Mouse (Mus musculus): ENCODE data around the gene BC030867.
"Not testable (repeated sequence)": the region's sequence is repeated elsewhere in the genome, so short reads cannot be mapped to it uniquely, and the experiment has no call there.

BC030867 gene

DNA sequence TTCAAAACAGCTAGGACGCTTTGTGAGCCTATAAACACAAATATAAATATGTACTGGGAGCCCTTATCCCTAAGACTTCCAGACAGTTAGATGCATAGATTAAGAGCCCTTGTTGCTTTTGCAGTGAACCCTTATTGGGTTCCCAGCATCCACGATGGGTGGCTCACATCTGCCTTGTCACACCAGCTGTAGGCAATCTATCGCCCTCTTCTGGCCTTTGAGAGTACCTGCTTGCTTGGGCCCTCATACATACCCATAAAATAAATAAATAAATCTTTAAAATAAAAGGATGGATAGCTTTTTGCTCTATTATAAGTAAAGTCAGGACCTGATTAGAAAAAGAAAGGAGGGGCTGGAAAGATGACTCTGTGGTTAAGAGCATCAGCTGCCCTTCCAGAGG is 9.8 kb downstream of the BC030867 start:
- no peak for DNase-seq

DNA sequence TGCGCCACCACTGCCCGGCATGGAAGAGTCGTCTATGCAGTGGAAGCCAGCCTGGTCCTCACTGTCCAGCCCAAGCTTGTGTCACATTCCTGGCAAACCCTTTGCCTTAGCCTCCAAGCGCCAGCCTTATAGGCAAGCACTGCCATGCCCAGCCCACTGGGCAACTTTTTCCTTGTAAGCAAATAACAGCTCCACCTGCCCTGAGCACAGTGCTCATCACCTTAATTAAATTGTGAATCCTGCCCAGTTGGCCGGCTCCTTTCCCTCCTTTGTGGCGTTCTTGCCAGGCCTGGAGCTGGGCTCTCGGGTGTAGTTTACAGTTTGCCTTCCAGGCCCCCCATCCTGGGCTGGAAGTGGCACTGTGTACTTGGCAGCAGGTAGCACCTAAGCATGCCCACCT is 14.5 kb downstream of the BC030867 start:
- DNase-seq: no peak

DNA sequence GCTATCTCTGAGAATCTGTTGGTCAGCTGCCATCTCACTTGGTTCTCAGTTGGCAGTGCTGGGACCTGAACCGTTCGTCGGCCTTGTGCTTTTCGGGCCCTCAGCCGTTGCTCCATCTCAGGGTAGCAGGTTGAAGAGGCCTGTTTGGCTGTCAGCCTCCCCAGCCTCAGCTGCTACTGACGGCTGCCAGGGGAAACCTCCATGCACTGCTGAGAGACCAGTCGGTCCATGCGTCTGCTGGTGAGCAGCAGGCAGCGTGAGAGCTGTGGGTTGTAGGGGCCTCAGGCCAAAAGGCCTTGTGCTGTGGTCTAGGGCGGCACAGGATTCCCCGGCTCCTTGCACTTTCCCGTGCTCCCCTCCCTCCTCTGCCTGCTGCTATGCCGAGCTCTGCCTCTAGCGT is 17.1 kb downstream of the BC030867 start:
- DNase-seq: no peak

DNA sequence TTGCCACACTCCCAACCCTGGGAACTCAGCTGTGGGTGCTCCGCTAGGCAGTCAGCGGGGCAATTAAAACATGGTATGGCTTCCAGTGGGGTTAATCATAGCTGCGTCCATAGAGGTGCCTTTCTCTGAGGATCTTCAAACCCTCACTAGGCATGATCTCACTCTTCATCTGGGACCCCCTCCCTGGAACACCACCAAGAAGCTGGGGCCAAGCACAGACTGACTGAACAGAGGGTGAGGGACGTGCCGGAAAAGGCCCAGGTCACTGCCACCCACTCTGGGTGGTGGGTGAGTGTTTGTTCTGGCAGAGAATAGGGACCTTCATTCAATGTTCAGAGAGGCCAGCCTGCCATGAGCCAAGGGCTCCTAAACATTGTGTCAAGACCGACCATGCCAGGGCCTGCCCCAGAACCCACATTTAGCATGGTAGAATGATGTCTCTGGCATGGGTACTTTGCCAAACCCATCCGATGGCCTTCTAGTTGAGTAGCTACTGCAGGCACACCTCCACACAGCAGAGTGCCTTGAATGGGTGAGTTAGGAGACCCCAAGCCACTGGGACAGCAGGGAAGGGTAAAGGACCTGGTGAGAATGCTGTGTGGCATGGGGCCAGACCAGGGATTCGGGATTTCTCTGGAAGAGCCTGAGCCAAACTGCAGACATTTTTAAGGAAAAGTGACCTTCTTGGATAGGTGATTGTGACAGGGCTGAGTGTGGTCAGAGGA is 18.1 kb downstream of the BC030867 start:
- DNase-seq: no peak

GRCm38 (mm10) chr11:102267480-102267879 is 18.8 kb downstream of the BC030867 start:
- peak; percentile 45 to 51 for DNase-seq

DNA sequence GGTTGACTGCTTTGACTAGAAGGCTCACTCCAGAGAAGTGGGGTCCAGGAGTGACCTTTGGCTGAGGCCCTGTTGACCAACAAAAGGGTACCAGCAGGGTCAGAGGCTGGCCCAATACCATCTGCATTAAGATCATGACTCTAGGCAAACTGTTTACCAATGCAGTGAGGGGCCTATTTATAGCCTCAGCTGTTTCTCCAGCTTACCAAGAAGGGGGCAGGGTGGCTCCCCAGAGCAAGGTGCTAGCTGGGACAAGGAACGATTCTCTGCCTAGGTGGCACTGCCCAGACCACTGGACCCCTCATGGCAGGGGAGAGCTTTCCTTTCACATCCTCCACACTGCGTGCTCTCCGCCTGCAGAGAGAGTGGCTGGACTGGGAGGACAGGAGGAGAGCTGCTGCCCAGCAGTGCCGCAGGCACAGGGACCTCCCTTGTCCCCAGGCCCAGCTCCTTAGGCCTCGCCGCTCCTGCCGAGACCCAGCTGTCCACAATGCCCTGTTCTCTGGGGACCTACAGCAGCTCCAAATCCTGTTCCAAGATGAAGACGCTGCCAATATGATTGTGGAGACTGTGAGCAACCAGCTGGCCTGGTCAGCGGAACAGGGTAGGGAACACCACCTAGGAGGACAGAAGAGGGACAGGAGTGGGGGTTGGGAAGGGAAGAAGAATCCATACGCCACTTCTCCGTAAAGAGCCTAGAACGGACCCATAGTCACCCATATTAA is 20.0 kb downstream of the BC030867 start, which contains the start of gene Asb16:
TSS of gene Asb16 (plus strand) at position 224 of the 725 bp plus-strand sequence.
- DNase-seq: no peak

- DNase-seq: no peak
Measured at GRCm38 (mm10) chr11:102276411-102276915, 27.8 kb downstream of the BC030867 start.

DNA sequence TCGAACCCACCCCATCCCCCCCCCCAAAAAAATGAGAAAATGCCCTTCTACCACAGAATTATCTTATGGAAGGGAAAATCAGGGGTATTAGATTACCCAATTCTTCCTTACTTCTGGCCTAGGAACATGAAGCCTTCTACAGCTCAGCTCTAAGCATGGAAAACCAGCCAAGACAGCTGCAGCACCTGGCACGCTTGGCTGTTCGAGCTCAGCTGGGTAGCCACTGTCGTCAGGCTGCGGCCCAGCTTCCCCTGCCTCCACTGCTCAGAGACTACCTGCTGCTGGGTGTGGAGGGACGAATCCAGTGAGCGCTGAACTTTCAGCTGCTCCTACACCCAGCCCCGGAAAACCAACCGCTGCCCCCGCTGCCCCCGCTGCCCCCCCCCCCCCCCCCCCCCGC is 29.1 kb downstream of the BC030867 start:
- DNase-seq: no peak

- DNase-seq: no peak
Measured at GRCm38 (mm10) chr11:102279595-102279994, 30.9 kb downstream of the BC030867 start.

- not testable (repeated sequence) for DNase-seq
Measured at GRCm38 (mm10) chr11:102280267-102280666, 31.6 kb downstream of the BC030867 start.

DNA sequence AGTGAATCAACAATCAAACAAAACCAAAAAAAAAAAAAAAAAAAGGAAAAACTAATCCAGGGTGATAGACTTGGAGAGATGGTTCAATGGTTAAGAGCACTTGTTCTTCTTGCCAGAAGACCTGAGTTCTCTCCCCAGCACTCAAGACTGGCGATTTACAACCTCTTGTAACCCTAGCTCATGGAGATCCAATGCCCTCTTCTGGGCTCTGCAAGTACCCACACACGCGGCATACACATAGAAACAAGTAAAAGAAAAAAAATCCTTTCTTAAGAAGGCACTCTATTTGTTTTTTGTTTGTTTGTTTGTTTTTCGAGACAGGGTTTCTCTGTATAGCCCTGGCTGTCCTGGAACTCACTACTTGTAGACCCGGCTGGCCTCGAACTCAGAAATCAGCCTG is 35.2 kb downstream of the BC030867 start:
- no peak for DNase-seq

DNA sequence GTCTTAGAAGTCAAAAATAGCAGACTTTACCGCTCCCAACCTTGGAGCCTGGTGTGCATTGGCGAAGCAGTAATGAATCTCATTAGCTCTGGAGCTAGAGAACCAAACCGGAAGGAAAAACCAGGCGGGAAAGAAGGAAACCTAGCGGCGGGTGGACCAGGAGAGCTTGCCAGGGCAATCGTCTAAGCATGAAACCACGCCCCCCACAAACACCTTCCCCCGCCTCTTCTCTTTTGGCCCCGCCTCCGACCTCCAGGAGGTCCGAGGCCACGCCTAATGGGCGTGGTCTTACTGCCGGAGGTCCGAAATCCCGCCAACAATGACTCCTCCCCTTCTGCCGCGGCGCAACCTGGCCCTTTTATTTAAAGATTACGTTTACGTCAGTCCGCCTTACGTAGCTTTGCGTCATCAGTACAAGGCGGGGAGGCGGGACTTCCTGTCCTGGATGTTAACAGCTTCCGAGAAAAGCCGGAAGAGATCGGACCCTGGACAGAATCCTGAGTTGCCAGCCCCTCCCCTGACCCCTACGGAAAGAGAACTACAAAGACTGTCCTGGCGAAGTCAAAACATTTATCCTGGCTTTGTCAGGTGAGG is 35.9 kb downstream of the BC030867 start, which contains the start of gene Tmub2:
TSS of gene Tmub2 (plus strand) at position 431 of the 594 bp plus-strand sequence.
- peak; percentile 96 to 97 for DNase-seq

GRCm38 (mm10) chr11:102285095-102285834 is 36.6 kb downstream of the BC030867 start:
- no peak for DNase-seq

DNA sequence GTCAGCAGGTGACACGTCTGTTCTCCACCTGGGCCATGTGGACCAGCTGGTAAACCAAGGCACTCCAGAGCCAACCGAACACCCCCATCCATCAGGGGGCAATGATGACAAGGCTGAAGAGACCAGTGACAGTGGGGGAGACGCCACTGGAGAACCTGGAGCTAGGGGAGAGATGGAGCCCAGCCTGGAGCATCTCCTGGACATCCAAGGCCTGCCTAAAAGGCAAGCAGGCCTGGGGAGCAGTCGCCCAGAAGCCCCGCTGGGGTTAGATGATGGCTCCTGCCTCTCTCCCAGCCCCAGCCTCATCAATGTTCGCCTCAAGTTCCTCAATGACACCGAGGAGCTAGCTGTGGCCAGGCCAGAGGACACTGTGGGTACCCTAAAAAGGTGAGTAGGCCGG is 38.8 kb downstream of the BC030867 start:
- DNase-seq: no peak

DNA sequence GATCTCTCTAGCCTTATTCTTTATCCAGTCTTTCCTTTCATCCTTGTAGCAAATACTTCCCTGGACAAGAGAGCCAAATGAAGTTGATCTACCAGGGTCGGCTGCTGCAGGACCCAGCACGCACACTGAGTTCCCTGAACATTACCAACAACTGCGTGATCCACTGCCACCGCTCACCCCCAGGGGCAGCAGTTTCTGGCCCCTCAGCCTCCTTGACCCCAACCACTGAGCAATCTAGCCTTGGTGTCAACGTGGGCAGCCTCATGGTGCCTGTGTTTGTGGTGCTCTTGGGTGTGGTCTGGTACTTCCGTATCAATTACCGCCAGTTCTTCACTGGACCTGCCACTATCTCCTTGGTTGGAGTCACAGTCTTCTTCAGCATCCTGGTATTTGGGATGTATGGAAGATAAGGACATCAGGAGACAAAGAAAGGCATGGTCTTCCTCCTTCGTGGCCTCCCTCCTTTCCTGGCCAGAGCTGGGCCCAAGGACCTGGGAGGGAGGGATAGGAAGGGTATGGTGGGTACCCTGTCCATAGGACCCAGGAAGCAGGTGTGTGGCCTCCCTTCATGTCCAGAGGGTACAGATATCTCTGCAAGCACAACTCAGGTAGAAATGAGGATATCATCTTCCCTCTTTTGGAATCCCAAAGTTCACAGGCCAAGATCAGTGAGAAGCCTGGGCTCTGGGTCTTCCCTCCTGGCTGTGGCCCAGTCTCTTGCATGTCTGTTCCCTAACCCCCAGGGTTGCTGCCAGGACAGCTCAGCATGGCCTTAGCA is 39.5 kb downstream of the BC030867 start:
- DNase-seq: no peak

GRCm38 (mm10) chr11:102288913-102289312 is 40.2 kb downstream of the BC030867 start:
- DNase-seq: no peak

GRCm38 (mm10) chr11:102289511-102290100 is 40.9 kb downstream of the BC030867 start:
- no peak for DNase-seq

GRCm38 (mm10) chr11:102290141-102290540 is 41.5 kb downstream of the BC030867 start:
- DNase-seq: no peak

DNA sequence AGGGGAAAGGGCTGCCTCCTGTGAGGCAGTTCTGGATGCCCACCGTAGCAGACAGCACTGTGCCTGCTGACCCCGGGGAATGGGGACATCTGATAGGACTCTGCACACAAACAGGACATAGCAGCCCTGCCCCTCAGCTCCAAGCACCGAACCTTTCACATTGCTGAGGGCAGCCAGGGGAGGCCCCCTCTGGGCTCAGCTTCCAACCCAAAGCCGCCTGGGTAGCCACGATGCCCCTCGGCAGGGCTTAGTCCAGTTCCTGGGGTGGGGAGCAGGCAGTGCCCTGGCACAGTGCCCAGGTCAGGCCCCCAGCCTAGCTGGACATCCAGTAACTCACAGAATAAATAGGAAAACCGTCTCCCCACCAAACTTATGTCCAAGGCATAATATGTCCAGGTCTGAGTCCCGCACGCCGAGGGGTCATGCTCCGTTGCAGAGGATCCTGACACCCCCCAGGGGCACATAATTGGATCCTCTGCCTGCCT is 42.4 kb downstream of the BC030867 start:
- DNase-seq: no peak

DNA sequence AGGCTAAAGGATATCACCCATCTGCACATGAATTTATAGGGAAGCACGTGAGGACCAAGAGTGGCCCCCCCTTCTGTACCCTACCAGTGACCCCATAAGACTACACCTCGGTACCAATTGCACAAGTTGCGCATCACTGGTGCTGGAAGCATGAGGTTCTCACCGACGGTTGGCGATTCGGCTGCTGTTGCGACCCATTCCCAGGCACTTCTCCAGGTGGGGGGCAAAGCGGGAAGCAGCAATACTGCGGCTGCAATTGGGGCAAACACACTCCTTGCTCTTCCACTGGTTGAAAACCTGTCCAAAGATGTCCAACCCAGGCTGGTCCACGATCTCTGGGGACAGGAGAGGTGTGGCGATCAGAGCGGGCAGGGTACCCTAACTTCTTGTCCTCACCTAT is 45.3 kb downstream of the BC030867 start:
- no peak for DNase-seq

DNA sequence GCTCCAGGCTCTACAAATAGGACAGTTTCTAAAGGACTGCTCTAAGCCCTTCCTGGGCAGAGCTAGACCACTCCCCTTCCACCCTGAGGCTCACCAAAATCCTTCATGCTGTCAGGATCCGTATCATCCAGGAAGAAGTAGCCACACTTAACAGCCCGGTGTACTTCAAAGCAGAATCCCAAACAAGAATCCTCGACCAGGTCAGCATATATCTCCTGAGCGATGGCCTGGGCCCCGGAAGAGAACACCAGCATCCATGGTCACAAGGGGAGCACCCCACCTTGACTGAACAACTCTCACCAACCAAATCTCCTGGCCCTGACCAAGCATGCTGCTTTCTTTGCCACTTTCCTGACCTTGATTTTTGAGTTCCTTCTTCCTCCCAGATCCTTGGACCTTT is 45.7 kb downstream of the BC030867 start:
- DNase-seq: no peak

All from B cell, adult 2 months (primary cell).